Mouse (Mus musculus) midbrain, embryonic 11.5 days (tissue): ENCODE measurements around the gene Dock1. TPM values are rescaled to one million over a fixed set of nuclear protein-coding genes. Genes with fewer than 3 reads are reported as not detected.

Source experiments
- ATAC-seq: fragments of 200-750 bp; cut with Nextera tagmentation; 2 replicates; pipeline ENCODE4 v1.8.0; 2017; ENCODE audit warnings: moderate TSS enrichment, moderate library complexity; ENCODE audit not compliant: low FRiP score
- DNase-seq: peaks from one replicate; pipeline ENCODE4 v3.0.0; 2015; ENCODE audit warnings: low spot score; ENCODE audit errors: missing footprints
- H3K27ac ChIP-seq: fragments of 300-500 bp; sonication (generic); 2 replicates; pipeline ENCODE4 v1.5.1; 2014; ENCODE audit warnings: low read depth, low read length
- H3K27me3 ChIP-seq: fragments of 300-500 bp; sonication (generic); 2 replicates; pipeline ENCODE4 v1.6.1; 2014; ENCODE audit warnings: mild to moderate bottlenecking, low read length, moderate library complexity, mixed read lengths; ENCODE audit not compliant: control insufficient read depth, insufficient read depth
- H3K36me3 ChIP-seq: fragments of 300-500 bp; sonication (generic); 2 replicates; pipeline ENCODE4 v1.6.1; 2014; ENCODE audit warnings: mild to moderate bottlenecking, low read length, moderate library complexity, mixed read lengths; ENCODE audit not compliant: control insufficient read depth, insufficient read depth
- H3K4me1 ChIP-seq: fragments of 300-500 bp; sonication (generic); 2 replicates; pipeline ENCODE4 v1.6.1; 2014; ENCODE audit warnings: low read length; ENCODE audit not compliant: control insufficient read depth, insufficient read depth
- H3K4me2 ChIP-seq: fragments of 300-500 bp; sonication (generic); 2 replicates; pipeline ENCODE4 v1.6.1; 2014; ENCODE audit warnings: mild to moderate bottlenecking, moderate library complexity
- H3K4me3 ChIP-seq: fragments of 300-500 bp; sonication (generic); 2 replicates; pipeline ENCODE4 v1.5.1; 2014; ENCODE audit warnings: low read depth, low read length
- H3K9ac ChIP-seq: fragments of 300-500 bp; sonication (generic); 2 replicates; pipeline ENCODE4 v1.6.1; 2014; ENCODE audit warnings: low read length
- H3K9me3 ChIP-seq: fragments of 300-500 bp; sonication (generic); 2 replicates; pipeline ENCODE4 v1.6.1; 2016; ENCODE audit warnings: low read length; ENCODE audit not compliant: control insufficient read depth
- whole genome bisulfite sequencing: fragments of 180-500 bp; shearing (Covaris S2); extraction: QIAGEN DNeasy Blood & Tissue Kit; methylation state at CpG from one replicate; pipeline ENCODE4 v1.1.7; 2014; 5-methylcytosine and 5-hydroxymethylcytosine counted together
- polyA plus RNA-seq: library from polyadenylated mRNA; unstranded; fragments of >200 nt; fragmentation: Nextera tagmentation; extraction: Ambion mirVana; gene quantifications from 2 replicates; pipeline ENCODE4 v1.2.1, GENCODE M21; 2014

Dock1 gene
- polyA plus RNA-seq, 1 experiment from 2014 or later: 17.6 TPM

DNA sequence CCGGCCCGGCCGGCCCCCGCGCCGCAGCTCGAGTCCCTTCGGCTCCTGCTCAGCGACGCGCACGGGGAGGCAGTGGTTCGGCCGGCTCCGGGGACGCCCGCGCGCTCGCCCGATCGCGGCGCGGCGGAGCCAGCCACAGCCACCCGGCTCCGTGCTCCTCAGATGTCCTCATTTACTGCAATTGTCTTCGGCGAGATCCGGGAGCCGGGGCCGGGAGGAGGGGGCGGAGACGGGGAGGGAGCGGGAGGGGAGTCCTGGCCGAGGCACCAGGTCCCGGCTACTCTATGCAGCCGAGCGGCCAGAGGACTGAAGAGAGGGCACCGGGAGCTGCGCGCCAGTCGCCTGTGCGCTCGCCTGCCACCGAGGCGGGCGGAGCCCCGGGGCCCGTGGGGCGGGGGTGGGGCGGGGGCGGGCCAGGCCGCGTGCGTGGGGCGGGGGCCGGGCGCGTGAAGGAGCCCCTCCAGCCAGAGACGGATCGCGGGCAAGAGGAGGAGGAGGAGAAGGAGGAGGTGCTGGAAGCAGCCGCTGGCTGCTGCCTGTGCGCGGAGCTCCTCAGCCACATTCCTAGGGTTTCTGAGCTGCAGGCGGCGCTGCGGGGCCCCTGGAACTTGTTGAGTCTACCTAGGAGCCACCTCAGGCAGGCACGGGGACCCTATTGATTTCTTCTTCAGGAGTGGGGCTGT is 267.6 kb downstream of the Dock1 start, which contains the start of gene Fam196a:
Gene Fam196a, minus strand, starts transcription at position 504 of the 683 bp plus-strand sequence.
- H3K27me3 ChIP-seq: peaks cover 24% of the 10 kb centered on the region
- ATAC-seq: peak; percentile 89

DNA sequence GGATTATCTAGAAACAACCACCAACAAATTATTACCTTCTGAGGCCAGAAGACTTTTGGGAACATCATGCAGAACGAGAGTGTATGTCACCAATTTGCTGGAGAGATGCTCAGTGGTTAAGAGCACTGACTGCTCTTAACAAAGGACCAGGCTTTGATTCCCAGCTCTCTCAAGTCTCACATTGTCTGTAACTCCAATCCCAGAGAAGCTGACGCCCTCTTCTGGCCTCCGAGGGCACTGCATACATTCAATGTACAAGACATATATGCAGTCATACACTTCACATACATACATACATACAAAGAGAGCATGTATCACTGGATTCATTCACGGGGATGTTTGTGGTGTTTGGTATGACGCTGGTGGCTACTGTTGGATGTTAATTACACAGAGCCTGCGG is 271.4 kb downstream of the Dock1 start:
- Histone ChIP-seq H3K4me1 (peaks cover 10% of the 10 kb centered on the region), H3K4me3 (no peak overlapping the region), H3K9me3 (no peaks in the 10 kb centered on the region), H3K27ac (no peak overlapping the region), H3K27me3 (peaks cover 13% of the 10 kb centered on the region), H3K36me3 (no peaks in the 10 kb centered on the region), H3K9ac (no peak overlapping the region), H3K4me2 (no peak overlapping the region)
- ATAC-seq (no peak), DNase-seq (no peak)
- 92% methylated on average over 6 of the region's 6 CpGs for WGBS

More for the DNA sequence above, 267.6 kb downstream of the Dock1 start, which contains the start of gene Fam196a:
- peaks cover 10% of the 10 kb centered on the region for H3K4me1 ChIP-seq
- no peaks in the 10 kb centered on the region for H3K9me3 ChIP-seq
- DNase-seq: peak; percentile 92
- H3K36me3 ChIP-seq: no peaks in the 10 kb centered on the region
- H3K4me3 ChIP-seq: peak within 1 kb of the TSS; percentile 50
- no peak within 1 kb of the TSS for H3K27ac ChIP-seq
- under 1% methylated on average over 46 of the region's 71 CpGs for WGBS
- H3K4me2 ChIP-seq: peak within 1 kb of the TSS; percentile 82
- H3K9ac ChIP-seq: peak within 1 kb of the TSS; percentile 47

DNA sequence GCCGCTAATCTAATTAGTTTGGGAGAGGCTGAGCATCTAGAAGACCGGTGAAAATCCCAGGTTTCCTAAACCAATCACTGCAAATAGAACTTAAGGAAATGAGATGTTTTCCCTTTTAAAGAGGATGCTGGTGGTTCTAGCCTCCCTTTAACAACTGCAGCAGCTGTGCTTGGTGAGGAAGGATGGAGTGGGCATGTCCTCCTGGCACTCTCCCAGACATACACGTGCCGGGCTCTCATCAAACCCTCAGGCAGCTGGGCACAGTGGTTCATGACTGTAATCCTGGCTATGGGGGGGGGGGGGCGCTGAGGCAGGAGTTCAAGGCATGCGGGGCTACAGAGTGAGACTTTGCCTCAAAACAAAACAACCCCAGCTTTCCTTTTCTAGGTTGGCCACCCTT is 272.6 kb downstream of the Dock1 start:
- Histone ChIP-seq H3K9ac (no peak overlapping the region), H3K4me2 (no peak overlapping the region), H3K27ac (no peak overlapping the region), H3K27me3 (peaks cover 3% of the 10 kb centered on the region; the same call in 1 of the 2 replicates), H3K4me3 (no peak overlapping the region), H3K4me1 (peaks cover 3% of the 10 kb centered on the region), H3K36me3 (no peaks in the 10 kb centered on the region), H3K9me3 (no peaks in the 10 kb centered on the region)
- no peak for DNase-seq
- ATAC-seq: no peak
- 69% methylated on average over 5 of the region's 6 CpGs for WGBS

DNA sequence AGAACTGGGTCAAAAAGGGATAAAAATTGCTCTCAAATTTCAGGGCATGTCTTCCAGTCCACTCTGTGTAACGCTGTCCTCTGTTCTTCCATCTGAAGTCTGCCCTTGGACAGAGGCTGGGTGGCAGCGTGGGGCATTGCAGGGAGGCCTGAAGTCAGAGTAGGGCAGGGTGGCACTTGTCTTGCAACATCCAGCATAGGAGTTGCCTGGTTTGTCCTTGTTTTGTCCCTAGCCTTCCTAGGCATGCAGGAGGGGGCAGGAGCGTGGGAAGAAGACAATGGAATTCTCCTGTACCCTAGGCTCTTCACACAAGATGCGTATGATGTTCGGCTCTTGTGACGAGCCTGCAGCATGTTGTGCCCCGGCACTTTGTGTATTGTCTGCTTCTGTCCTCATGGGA is 273.2 kb downstream of the Dock1 start:
- Histone ChIP-seq H3K4me3 (no peak overlapping the region), H3K36me3 (no peaks in the 10 kb centered on the region), H3K4me2 (no peak overlapping the region), H3K27me3 (no peaks in the 10 kb centered on the region; the same call in 1 of the 2 replicates), H3K9ac (no peak overlapping the region), H3K4me1 (no peaks in the 10 kb centered on the region; the same call in 1 of the 2 replicates), H3K9me3 (no peaks in the 10 kb centered on the region), H3K27ac (no peak overlapping the region)
- ATAC-seq: no peak
- DNase-seq: no peak
- WGBS: 80% methylated on average over 7 of the region's 7 CpGs

DNA sequence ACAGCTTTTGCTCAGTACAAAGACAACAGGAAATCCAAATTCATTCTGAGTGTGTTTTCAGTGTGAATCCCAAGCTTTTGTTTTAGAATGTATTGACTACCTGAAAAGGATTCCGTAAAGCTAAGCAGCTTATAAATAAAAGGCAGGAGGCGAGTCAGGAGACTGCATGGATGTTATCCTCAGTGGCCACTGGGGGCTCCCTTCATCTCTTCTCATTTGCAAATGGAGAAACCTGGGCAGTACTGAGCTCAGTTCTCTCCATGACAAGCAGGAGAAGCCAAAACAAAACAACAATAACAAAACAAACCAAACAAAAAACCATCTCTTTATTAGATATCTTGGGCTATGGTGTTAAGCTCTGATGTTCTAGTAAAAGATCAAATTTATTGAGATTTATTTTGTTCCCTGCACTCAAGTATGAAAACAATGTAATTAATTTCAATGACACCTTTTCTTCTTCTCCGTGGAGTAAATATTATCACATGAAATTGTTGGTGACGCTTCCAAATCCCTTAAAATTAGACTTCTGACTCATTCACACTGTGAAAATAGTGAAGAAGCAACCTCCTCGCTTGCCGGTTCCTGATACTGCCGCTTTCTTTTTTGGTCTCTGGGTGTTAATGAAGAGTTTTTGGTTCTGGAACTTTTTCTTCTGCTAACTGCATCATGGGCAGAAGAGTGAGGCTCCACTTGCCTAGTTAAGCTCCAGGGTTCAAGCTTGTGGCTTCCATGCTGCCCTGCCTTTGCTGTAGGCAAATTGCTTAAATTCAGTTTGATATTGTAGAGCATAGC is 275.7 kb downstream of the Dock1 start:
- DNase-seq (no peak), ATAC-seq (no peak)
- no peak overlapping the region for H3K4me3 ChIP-seq

DNA sequence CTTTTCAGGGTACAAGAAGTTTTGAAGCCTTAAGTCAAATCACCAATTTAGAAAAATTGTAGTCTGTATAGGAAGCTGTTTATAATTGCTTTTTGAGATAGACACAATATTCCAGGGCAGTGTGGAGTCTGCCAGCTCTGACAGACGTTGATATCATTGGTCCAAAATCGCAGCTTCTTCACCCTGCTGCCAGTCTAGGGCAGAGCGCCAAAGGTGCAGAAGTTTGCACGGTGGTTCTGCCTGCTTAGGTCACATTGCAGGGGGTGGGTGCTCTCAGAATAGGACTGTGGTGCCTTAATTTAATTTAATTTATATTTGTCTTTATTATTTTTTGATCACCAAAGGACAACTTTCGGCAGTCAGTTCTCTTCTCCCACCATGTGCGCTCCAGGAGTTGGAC is 288.6 kb downstream of the Dock1 start:
- WGBS: 93% methylated on average over 6 of the region's 6 CpGs
- Histone ChIP-seq H3K9me3 (no peaks in the 10 kb centered on the region), H3K4me1 (no peaks in the 10 kb centered on the region), H3K36me3 (no peaks in the 10 kb centered on the region), H3K4me3 (no peak overlapping the region), H3K9ac (no peak overlapping the region), H3K27me3 (no peaks in the 10 kb centered on the region), H3K27ac (no peak overlapping the region), H3K4me2 (no peak overlapping the region)
- ATAC-seq: no peak
- no peak for DNase-seq

More for the DNA sequence above, 275.7 kb downstream of the Dock1 start:
- Histone ChIP-seq H3K9ac (no peak overlapping the region), H3K4me1 (no peaks in the 10 kb centered on the region), H3K27me3 (no peaks in the 10 kb centered on the region), H3K36me3 (no peaks in the 10 kb centered on the region), H3K27ac (no peak overlapping the region), H3K9me3 (no peaks in the 10 kb centered on the region), H3K4me2 (no peak overlapping the region)
- 72% methylated on average over 7 of the region's 7 CpGs for WGBS

DNA sequence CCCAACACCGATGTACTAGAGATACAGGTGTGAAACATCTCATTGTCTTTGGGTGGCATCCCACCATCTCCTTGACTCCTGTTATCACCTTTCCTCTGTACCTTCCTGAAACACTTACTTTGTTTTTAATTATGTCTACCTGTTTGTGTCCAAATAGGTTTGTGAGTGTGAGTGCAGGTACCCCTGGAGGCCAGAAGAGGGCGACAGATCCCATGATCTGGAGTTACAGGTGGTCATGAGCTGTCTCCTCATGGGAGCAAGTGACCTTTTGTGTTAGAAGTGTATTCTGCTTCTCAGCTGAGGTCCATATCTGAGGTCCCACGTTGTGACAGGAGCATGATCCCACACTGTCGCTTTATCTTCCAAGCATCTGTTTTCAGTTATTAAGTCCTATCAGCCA is 290.4 kb downstream of the Dock1 start:
- no peaks in the 10 kb centered on the region for H3K27me3 ChIP-seq
- no peak overlapping the region for H3K27ac ChIP-seq
- DNase-seq: no peak
- H3K4me2 ChIP-seq: no peak overlapping the region
- H3K9ac ChIP-seq: no peak overlapping the region
- no peaks in the 10 kb centered on the region for H3K4me1 ChIP-seq
- H3K36me3 ChIP-seq: no peaks in the 10 kb centered on the region
- no peak for ATAC-seq
- no peaks in the 10 kb centered on the region for H3K9me3 ChIP-seq
- WGBS: 65% methylated on average over 4 of the region's 4 CpGs
- H3K4me3 ChIP-seq: no peak overlapping the region

DNA sequence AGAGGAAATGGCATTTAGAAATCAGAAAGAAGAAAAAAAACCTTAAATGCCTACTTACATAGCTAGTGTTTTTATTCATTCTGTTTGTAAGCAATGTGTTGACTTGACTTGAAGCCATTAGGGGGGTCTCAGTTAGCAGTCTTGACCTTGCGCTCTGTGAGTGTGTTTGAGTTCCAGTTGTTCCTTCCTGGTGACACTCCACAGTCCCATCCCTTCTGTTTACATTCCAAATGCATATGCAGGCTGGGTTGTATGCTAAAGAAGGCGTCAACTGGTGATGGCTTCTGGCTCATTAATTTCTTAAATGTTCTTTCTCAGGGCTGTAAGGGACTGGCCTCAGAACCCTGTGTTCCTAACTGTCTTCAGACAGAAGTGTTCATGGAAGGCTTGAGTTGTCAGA is 291.2 kb downstream of the Dock1 start:
- DNase-seq (no peak), ATAC-seq (no peak)
- Histone ChIP-seq H3K36me3 (no peaks in the 10 kb centered on the region), H3K4me3 (no peak overlapping the region), H3K27ac (no peak overlapping the region), H3K9me3 (no peaks in the 10 kb centered on the region), H3K4me1 (no peaks in the 10 kb centered on the region), H3K9ac (no peak overlapping the region), H3K27me3 (no peaks in the 10 kb centered on the region), H3K4me2 (no peak overlapping the region)
- WGBS: 88% methylated on average over 2 of the region's 2 CpGs

DNA sequence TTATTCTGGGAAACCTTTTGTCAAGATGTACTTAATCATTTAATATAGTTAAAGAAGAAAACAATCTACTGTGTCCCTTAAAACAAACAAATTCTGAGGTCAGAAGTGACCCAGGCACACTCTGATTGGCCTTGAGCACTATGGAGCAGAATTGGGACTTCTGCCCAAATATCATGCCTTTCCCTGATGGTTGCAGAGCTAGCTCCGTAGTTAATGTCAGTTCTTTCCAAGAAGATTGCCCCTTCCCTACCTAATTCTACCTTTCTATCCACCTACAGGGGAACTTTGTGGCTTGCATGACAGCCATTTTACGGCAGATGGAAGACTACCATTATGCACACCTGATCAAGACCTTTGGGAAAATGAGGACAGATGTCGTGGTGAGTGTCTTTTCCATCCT is 319.8 kb downstream of the Dock1 start:
- WGBS: 88% methylated on average over 3 of the region's 3 CpGs
- Histone ChIP-seq H3K27ac (no peak overlapping the region), H3K9me3 (no peaks in the 10 kb centered on the region), H3K4me3 (no peak overlapping the region), H3K27me3 (no peaks in the 10 kb centered on the region), H3K9ac (no peak overlapping the region), H3K4me1 (no peaks in the 10 kb centered on the region), H3K4me2 (no peak overlapping the region), H3K36me3 (no peaks in the 10 kb centered on the region)
- DNase-seq (no peak), ATAC-seq (no peak)
